Mouse (Mus musculus): ENCODE measurements around the gene Rtn2.

Rtn2 gene

DNA sequence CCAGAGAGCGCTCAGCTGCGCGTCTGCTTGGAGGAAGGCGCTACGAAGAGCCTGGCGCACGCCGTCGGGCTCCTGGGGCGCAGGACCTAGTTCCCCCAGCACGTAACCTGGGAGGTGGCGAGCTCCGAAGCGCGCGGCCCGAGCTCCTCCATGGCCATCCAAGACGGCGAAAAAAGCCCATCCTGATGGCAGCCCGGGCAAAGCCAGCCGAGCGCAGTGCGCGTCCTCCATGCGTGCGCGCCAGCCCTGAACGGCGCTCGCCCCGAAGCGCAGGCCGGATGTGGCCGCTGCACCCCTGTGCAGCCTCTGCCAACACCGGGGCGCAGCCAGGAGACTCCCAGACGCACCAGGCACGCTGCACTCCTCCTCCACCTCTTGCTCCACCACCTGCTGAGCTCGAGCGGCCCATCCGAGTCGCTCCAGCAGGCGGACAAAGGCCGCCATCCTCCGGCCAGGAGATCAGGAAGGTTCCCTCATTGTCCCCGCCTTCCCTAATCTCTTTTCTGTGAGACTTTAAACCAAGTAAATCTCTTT, 2.8 kb upstream of the Rtn2 start, which contains the start of gene Ppm1n:
TSS of gene Ppm1n (minus strand) at position 484 of the 534 bp plus-strand sequence.
- CTCF ChIA-PET: interaction anchor here (0.5 to 4.5 kb wide), 34 partner anchors 8 to 187 kb away, joined by 3 to 53 read pairs (median 4); partner anchors contain the start of genes Eml2 (in 3 of the 4) and Vasp (in 1 of the 4)
- POLR2A ChIA-PET: interaction anchor here (0.6 to 6.4 kb wide), 37 partner anchors 7 to 116 kb away, joined by 3 to 58 read pairs (median 5); partner anchors contain the start of genes Eml2 (in 2 of the 4), Vasp (in 2 of the 4), Ercc1 (in 1 of the 4) and Fosb (in 1 of the 4)

DNA sequence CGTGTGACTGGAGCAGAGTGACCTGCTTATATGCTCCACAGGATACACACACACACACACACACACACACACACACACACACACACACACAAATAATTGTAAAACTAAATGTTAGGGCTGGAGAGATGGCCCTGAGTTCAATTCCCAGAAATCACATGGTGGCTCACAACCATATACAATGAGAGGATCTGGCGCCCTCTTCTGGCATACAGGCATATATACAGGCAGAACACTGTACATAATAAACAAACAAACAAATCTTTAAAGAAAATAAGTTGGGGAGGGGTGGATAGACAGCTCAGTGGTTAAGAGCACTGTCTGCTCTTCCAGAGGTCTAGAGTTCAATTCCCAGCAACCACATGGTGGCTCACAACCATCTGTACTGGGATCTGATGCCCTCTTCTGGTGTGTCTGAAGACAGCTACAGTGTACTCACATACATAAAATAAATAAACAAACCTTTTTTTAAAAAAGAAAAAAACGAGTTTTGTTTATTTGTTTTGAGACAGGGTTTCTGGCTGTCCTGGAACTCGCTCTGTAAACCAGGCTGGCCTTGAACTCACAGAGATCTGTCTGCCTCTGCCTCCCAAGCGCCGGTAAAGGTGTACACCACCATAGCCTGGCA, 632 bp upstream of the Rtn2 start:
- ChIA-PET CTCF (interaction anchor here (0.5 to 4.5 kb wide), 45 partner anchors 9 to 486 kb away, joined by 3 to 53 read pairs (median 5); partner anchors contain the start of genes Eml2 (in 3 of the 4), Cd3eap (in 1 of the 4), Ercc1 (in 1 of the 4) and Fbxo46 (in 1 of the 4)), POLR2A (interaction anchor here in 3 of 4 experiments (0.6 to 6.4 kb wide), 32 partner anchors 10 to 417 kb away, joined by 3 to 58 read pairs (median 4); partner anchors contain the start of genes Vasp (in 3 of the 3), Eml2 (in 2 of the 3), Apoe (in 1 of the 3) and Opa3 (in 1 of the 3))

- CTCF ChIA-PET: interaction anchor here in 3 of 4 experiments (0.6 to 3.3 kb wide), 20 partner anchors 13 to 117 kb away, joined by 3 to 11 read pairs (median 4); partner anchors contain the start of genes Eml2 (in 1 of the 3), Ercc1 (in 1 of the 3), Gipr (in 1 of the 3) and Opa3 (in 1 of the 3)
- POLR2A ChIA-PET: interaction anchor here in 3 of 4 experiments (0.6 to 1.3 kb wide), 13 partner anchors 8 to 68 kb away, joined by 3 to 6 read pairs (median 4); partner anchors contain the start of gene Vasp (in 1 of the 3)
Measured at GRCm38 (mm10) chr7:19282791-19283405, 474 bp downstream of the Rtn2 start.

GRCm38 (mm10) chr7:19283406-19283804, 981 bp downstream of the Rtn2 start:
- CTCF ChIA-PET: interaction anchor here (0.5 to 3.3 kb wide), 23 partner anchors 12 to 117 kb away, joined by 3 to 11 read pairs (median 4); partner anchors contain the start of genes Eml2 (in 1 of the 4), Ercc1 (in 1 of the 4), Gipr (in 1 of the 4) and Opa3 (in 1 of the 4)

DNA sequence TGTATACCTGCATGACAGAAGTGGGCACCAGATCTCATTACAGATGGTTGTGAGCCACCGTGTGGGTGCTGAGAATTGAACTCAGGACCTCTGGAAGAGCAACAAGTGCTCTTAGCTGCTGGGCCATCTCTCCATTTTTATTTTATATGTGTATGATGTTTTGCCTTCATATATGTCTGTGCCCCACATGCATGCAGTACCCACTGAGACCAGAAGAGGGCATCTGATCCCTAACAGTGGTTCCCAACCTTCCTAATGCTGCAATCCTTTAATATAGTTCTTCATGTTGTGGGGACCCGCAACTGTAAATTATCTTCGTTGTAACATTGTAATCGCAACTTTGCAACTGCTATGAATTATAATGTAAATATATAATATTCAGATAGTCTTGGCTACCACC, 2.3 kb downstream of the Rtn2 start:
- ChIA-PET POLR2A (interaction anchor here in 2 of 4 experiments (1.4 to 2.1 kb wide), 3 partner anchors 9 to 109 kb away, joined by 3 to 5 read pairs (median 4); partner anchors contain the start of gene Eml2 (in 1 of the 2)), CTCF (interaction anchor here (0.6 to 3.9 kb wide), 10 partner anchors 11 to 385 kb away, joined by 3 to 23 read pairs (median 3); partner anchors contain the start of gene Ercc1 (in 1 of the 4))

More at GRCm38 (mm10) chr7:19283406-19283804, 981 bp downstream of the Rtn2 start:
- POLR2A ChIA-PET: interaction anchor here in 3 of 4 experiments (0.6 to 1.3 kb wide), 13 partner anchors 8 to 68 kb away, joined by 3 to 6 read pairs (median 4); partner anchors contain the start of gene Vasp (in 1 of the 3)

- POLR2A ChIA-PET: interaction anchor here (0.6 to 1.9 kb wide), 27 partner anchors 8 to 530 kb away, joined by 3 to 8 read pairs (median 4); partner anchors contain the start of genes Fosb (in 2 of the 4), Cd3eap (in 1 of the 4), Ppm1n (in 1 of the 4) and Ppp1r13l (in 1 of the 4)
- CTCF ChIA-PET: interaction anchor here (0.5 to 2.2 kb wide), 27 partner anchors 10 to 458 kb away, joined by 3 to 12 read pairs (median 4); partner anchors contain the start of gene Ppm1n (in 1 of the 4)
Measured at GRCm38 (mm10) chr7:19290969-19291596, 8.7 kb downstream of the Rtn2 start.

GRCm38 (mm10) chr7:19295503-19296185, 13.2 kb downstream of the Rtn2 start:
- CTCF ChIA-PET: interaction anchor here (0.5 to 2.0 kb wide), 47 partner anchors 8 to 338 kb away, joined by 3 to 23 read pairs (median 4); partner anchors contain the start of genes Cd3eap (in 1 of the 4), Ercc1 (in 1 of the 4) and Ppp1r13l (in 1 of the 4)
- POLR2A ChIA-PET: interaction anchor here in 2 of 4 experiments (0.6 to 3.2 kb wide), 16 partner anchors 9 to 266 kb away, joined by 3 to 17 read pairs (median 4); partner anchors contain the start of genes Cd3eap (in 1 of the 2), Eml2 (in 1 of the 2), Fosb (in 1 of the 2) and Ppp1r13l (in 1 of the 2)

- POLR2A ChIA-PET: interaction anchor here in 2 of 4 experiments (0.7 to 1.1 kb wide), 3 partner anchors 8 to 57 kb away, joined by 3 to 4 read pairs (median 4); no protein-coding TSS in a partner anchor
Measured at GRCm38 (mm10) chr7:19297034-19297433, 14.6 kb downstream of the Rtn2 start.

GRCm38 (mm10) chr7:19297794-19298193, 15.4 kb downstream of the Rtn2 start:
- CTCF ChIA-PET: interaction anchor here in 3 of 4 experiments (0.6 to 1.5 kb wide), 8 partner anchors 11 to 119 kb away, joined by 3 to 5 read pairs (median 4); partner anchors contain the start of genes Ercc1 (in 1 of the 3) and Fosb (in 1 of the 3)
- POLR2A ChIA-PET: interaction anchor here in 1 of 4 experiments (1.0 to 1.1 kb wide), 2 partner anchors 12 to 58 kb away, joined by 3 to 4 read pairs; no protein-coding TSS in a partner anchor

More at GRCm38 (mm10) chr7:19297034-19297433, 14.6 kb downstream of the Rtn2 start:
- CTCF ChIA-PET: interaction anchor here in 3 of 4 experiments (0.6 to 1.5 kb wide), 9 partner anchors 10 to 269 kb away, joined by 3 to 5 read pairs (median 4); partner anchors contain the start of genes Ercc1 (in 1 of the 3) and Fosb (in 1 of the 3)

DNA sequence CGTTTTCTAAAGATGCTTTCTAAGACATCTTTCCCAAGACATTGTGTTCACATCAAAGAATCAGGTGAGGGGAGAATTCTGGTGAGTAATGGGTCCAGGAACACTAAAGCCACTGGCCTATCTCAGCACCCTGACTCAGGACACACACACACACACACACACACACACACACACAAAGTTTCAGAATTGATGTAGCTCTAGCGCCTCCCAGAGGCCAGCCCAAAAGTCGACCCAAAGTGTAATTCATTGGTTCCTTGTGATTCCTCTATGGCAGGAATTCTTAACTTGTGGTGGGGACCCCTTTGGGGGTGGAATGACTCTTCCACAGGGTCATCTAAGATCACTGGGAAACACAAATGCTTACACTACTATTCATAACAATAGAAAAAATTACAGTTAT, 16.8 kb downstream of the Rtn2 start:
- POLR2A ChIA-PET: interaction anchor here in 3 of 4 experiments (0.6 to 2.2 kb wide), 8 partner anchors 9 to 135 kb away, joined by 3 to 13 read pairs (median 4); partner anchors contain the start of gene Fosb (in 2 of the 3)
- CTCF ChIA-PET: interaction anchor here (0.5 to 3.9 kb wide), 42 partner anchors 9 to 460 kb away, joined by 3 to 43 read pairs (median 3); partner anchors contain the start of genes Cd3eap (in 1 of the 4), Ercc1 (in 1 of the 4), Fbxo46 (in 1 of the 4) and Fosb (in 1 of the 4)

GRCm38 (mm10) chr7:19300501-19301421, 18.3 kb downstream of the Rtn2 start:
- CTCF ChIA-PET: interaction anchor here (0.6 to 3.9 kb wide), 66 partner anchors 9 to 502 kb away, joined by 3 to 43 read pairs (median 4); partner anchors contain the start of genes Fosb (in 4 of the 4), Cd3eap (in 1 of the 4), Eml2 (in 1 of the 4) and Ercc1 (in 1 of the 4)
- POLR2A ChIA-PET: interaction anchor here in 3 of 4 experiments (0.6 to 2.6 kb wide), 30 partner anchors 9 to 282 kb away, joined by 3 to 14 read pairs (median 4); partner anchors contain the start of genes Ercc1 (in 3 of the 3), Fosb (in 3 of the 3), Cd3eap (in 1 of the 3) and Fbxo46 (in 1 of the 3)

- CTCF ChIA-PET: interaction anchor here (0.6 to 3.9 kb wide), 62 partner anchors 8 to 398 kb away, joined by 3 to 43 read pairs (median 4); partner anchors contain the start of genes Fosb (in 4 of the 4), Cd3eap (in 1 of the 4), Eml2 (in 1 of the 4) and Ercc1 (in 1 of the 4)
- POLR2A ChIA-PET: interaction anchor here (0.6 to 2.6 kb wide), 29 partner anchors 8 to 283 kb away, joined by 3 to 14 read pairs (median 4); partner anchors contain the start of genes Ercc1 (in 3 of the 4), Fosb (in 3 of the 4), Cd3eap (in 1 of the 4) and Fbxo46 (in 1 of the 4)
Measured at GRCm38 (mm10) chr7:19301461-19302263, 19.2 kb downstream of the Rtn2 start.

Measured in embryonic stem cell, embryonic (primary cell).